ENCODE assay signal across 11 mouse cellular contexts in the genomic region with DNA sequence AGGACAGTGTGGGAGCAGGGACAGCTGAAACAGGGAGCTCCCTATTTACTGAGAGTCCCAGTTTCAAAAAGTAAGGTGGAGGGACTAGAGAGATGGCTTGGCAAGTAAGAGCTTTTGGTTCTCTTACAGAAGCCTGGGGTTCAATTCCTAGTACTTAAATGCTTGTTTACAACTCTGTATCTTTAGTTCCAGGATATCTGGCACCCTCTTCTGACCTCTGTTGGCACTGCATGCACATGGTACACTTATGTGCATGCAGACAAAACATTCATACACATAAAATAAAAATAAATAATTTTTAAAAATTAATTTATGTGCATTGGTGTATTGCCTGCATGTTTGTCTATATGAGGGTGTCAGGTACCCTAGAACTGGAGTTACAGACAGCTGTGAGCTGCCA. TPM values are rescaled to one million over a fixed set of nuclear protein-coding genes. Genes with fewer than 3 reads are reported as not detected.
A peak's percentile ranks its signal among the peaks of the same experiment; 100 is the strongest.
DNase-seq lines count a peak whose midpoint lies in the region; ATAC-seq and TF ChIP-seq lines count a peak whose summit lies in the region.
"Had no signal": no experiment of that assay in that cellular context is flagged by ENCODE, and none has a peak within 500 bp of the region (broad histone marks: within the 10 kb centered on the region; RNA-seq: fewer than 3 reads in every experiment).

No protein-coding gene starts in this region.

- no peak overlapping the region for H3K27ac ChIP-seq in intestine, postnatal 0 days (ENCODE audit: low read depth, low read length)
- no peak overlapping the region for H3K27ac ChIP-seq in intestine, embryonic 16.5 days (ENCODE audit: low read length)
- H3K27ac ChIP-seq in kidney, adult 2 months (ENCODE audit: insufficient read depth, low read depth, low read length) = no peak overlapping the region
- H3K27ac ChIP-seq: heart, embryonic 15.5 days; liver, embryonic 13.5 days had no signal

- H3K4me3 ChIP-seq in intestine, postnatal 0 days (ENCODE audit: low read depth, low read length) = no peak overlapping the region
- H3K4me3 ChIP-seq in intestine, embryonic 16.5 days (ENCODE audit: low read length) = no peak overlapping the region
- H3K4me3 ChIP-seq in kidney, adult 2 months (ENCODE audit: insufficient read depth, low read depth, low read length) = no peak overlapping the region
- H3K4me3 ChIP-seq: heart, embryonic 15.5 days; liver, embryonic 13.5 days had no signal

- no peaks in the 10 kb centered on the region for H3K4me1 ChIP-seq in intestine, postnatal 0 days (replicated peaks; ENCODE audit: control insufficient read depth, insufficient read depth, low read length)
- no peaks in the 10 kb centered on the region for H3K4me1 ChIP-seq in intestine, embryonic 16.5 days (ENCODE audit: control insufficient read depth, insufficient read depth, low read length)
- H3K4me1 ChIP-seq in kidney, adult 2 months (ENCODE audit: control insufficient read depth, insufficient read depth, low read length) = no peaks in the 10 kb centered on the region
- H3K4me1 ChIP-seq: heart, embryonic 15.5 days; liver, embryonic 13.5 days had no signal

- peaks cover 7% of the 10 kb centered on the region; the same call in 1 of the 2 replicates for H3K36me3 ChIP-seq in intestine, postnatal 0 days (ENCODE audit: control insufficient read depth, insufficient read depth)
- no peaks in the 10 kb centered on the region for H3K36me3 ChIP-seq in intestine, embryonic 16.5 days (ENCODE audit: control insufficient read depth, insufficient read depth, low read length)
- no peaks in the 10 kb centered on the region for H3K36me3 ChIP-seq in kidney, adult 2 months (ENCODE audit: control insufficient read depth, insufficient read depth, low read length)
- H3K36me3 ChIP-seq: heart, embryonic 15.5 days had no signal

- no peaks in the 10 kb centered on the region for H3K9me3 ChIP-seq in intestine, postnatal 0 days (ENCODE audit: control insufficient read depth)
- H3K9me3 ChIP-seq in intestine, embryonic 16.5 days (ENCODE audit: control insufficient read depth, low read length) = no peaks in the 10 kb centered on the region
- H3K9me3 ChIP-seq: heart, embryonic 15.5 days; liver, embryonic 13.5 days had no signal

- no peak for TF ChIP-seq POLR2A in kidney, adult 2 months (IDR thresholded peaks at IDR 0.05; ENCODE audit: low read depth, low read length)

- H3K9ac ChIP-seq in intestine, postnatal 0 days (ENCODE audit: low read depth, low read length) = no peak overlapping the region
- H3K9ac ChIP-seq in intestine, embryonic 16.5 days (ENCODE audit: low read depth, low read length) = no peak overlapping the region
- H3K9ac ChIP-seq: heart, embryonic 15.5 days; liver, embryonic 13.5 days had no signal

- peak; percentile 57 for DNase-seq in A20 (ENCODE audit: low read depth, low spot score)
- peak; percentile 15 for DNase-seq in R1 (ENCODE audit: low read depth, low spot score)
- DNase-seq in naive thymus-derived CD4-positive, alpha-beta T cell, adult 2 months (ENCODE audit: low read depth) = peak; percentile 27
- DNase-seq in frontal cortex, postnatal 36 days (ENCODE audit: low spot score in 2 of 2) = no peak
- no peak for DNase-seq in gastrocnemius, postnatal 4 days (ENCODE audit: low spot score in 2 of 2)
- no peak for DNase-seq in kidney, adult 2 months
- DNase-seq: liver, embryonic 13.5 days had no signal

- no peak for ATAC-seq in intestine, postnatal 0 days
- no peak for ATAC-seq in intestine, embryonic 16.5 days
- ATAC-seq: hindbrain, embryonic 16.5 days had no signal

- H3K27me3 ChIP-seq in intestine, postnatal 0 days (replicated peaks; ENCODE audit: control insufficient read depth, insufficient read depth, low read length) = no peaks in the 10 kb centered on the region
- no peaks in the 10 kb centered on the region for H3K27me3 ChIP-seq in intestine, embryonic 16.5 days (replicated peaks; ENCODE audit: control insufficient read depth, insufficient read depth, low read length)
- H3K27me3 ChIP-seq in kidney, adult 2 months (replicated peaks; ENCODE audit: control insufficient read depth, insufficient read depth, low read length) = no peaks in the 10 kb centered on the region
- H3K27me3 ChIP-seq: heart, embryonic 15.5 days; liver, embryonic 13.5 days had no signal

- peak; percentile 34; the same call in 1 of the 2 replicates for TF ChIP-seq CTCF in intestine, postnatal 0 days (IDR thresholded peaks at IDR 0.05; ENCODE audit: low read depth)
- no peak for TF ChIP-seq CTCF in kidney, adult 2 months (conservative IDR thresholded peaks at IDR 0.05; ENCODE audit: insufficient read depth, insufficient read length, low read depth, low read length)

- H3K4me2 ChIP-seq in intestine, postnatal 0 days (replicated peaks; ENCODE audit: low read depth) = no peak overlapping the region
- no peak overlapping the region for H3K4me2 ChIP-seq in intestine, embryonic 16.5 days (ENCODE audit: low read depth, low read length)
- H3K4me2 ChIP-seq: heart, embryonic 15.5 days; liver, embryonic 13.5 days had no signal

RNA-seq across cellular contexts. Expression of gene Pnpla7, which starts 32.4 kb away (rescaled TPM):
- polyA plus RNA-seq in intestine, postnatal 0 days (2015; fragmentation: Nextera tagmentation; extraction: Ambion mirVana) = 16.7 and 18.9 TPM in 2 replicates
- polyA plus RNA-seq in intestine, embryonic 16.5 days (2015; fragmentation: Nextera tagmentation; extraction: Ambion mirVana) = 9.2 and 13.4 TPM in 2 replicates
- total RNA-seq in gastrocnemius, postnatal 4 days (2021) = 10 to 100 TPM; 17.3 to 23.2 TPM
- polyA plus RNA-seq in kidney, adult 2 months (2012; rRNA removed) = 22.4 and 24.1 TPM in 2 replicates

RNA-seq across cellular contexts. Expression of gene Mrpl41, which starts 33.4 kb away (rescaled TPM):
- polyA plus RNA-seq in intestine, postnatal 0 days (2015; fragmentation: Nextera tagmentation; extraction: Ambion mirVana) = 154 and 159 TPM in 2 replicates
- 139 and 143 TPM in 2 replicates for polyA plus RNA-seq in intestine, embryonic 16.5 days (2015; fragmentation: Nextera tagmentation; extraction: Ambion mirVana)
- 10 to 100 TPM; 56.1 to 59.4 TPM for total RNA-seq in gastrocnemius, postnatal 4 days (2021)
- polyA plus RNA-seq in kidney, adult 2 months (2012; rRNA removed) = 55.8 and 66.0 TPM in 2 replicates

RNA-seq across cellular contexts. Expression of gene Nsmf, which starts 45.9 kb away (rescaled TPM):
- polyA plus RNA-seq in intestine, postnatal 0 days (2015; fragmentation: Nextera tagmentation; extraction: Ambion mirVana) = 17.0 and 17.6 TPM in 2 replicates
- polyA plus RNA-seq in intestine, embryonic 16.5 days (2015; fragmentation: Nextera tagmentation; extraction: Ambion mirVana) = 39.1 and 45.5 TPM in 2 replicates
- 10 to 100 TPM; 43.1 to 47.7 TPM for total RNA-seq in gastrocnemius, postnatal 4 days (2021)
- polyA plus RNA-seq in kidney, adult 2 months (2012; rRNA removed) = 77.8 and 110 TPM in 2 replicates

RNA-seq across cellular contexts. Expression of gene Dph7, which starts 46.0 kb away (rescaled TPM):
- polyA plus RNA-seq in intestine, postnatal 0 days (2015; fragmentation: Nextera tagmentation; extraction: Ambion mirVana) = 7.2 and 8.7 TPM in 2 replicates
- polyA plus RNA-seq in intestine, embryonic 16.5 days (2015; fragmentation: Nextera tagmentation; extraction: Ambion mirVana) = 16.9 and 20.6 TPM in 2 replicates
- total RNA-seq in gastrocnemius, postnatal 4 days (2021) = 10 to 100 TPM in 1 of 2 experiments, 1 to 10 TPM in 1; 8.3 to 10.6 TPM
- 13.0 and 14.1 TPM in 2 replicates for polyA plus RNA-seq in kidney, adult 2 months (2012; rRNA removed)

RNA-seq across cellular contexts. Expression of gene Zmynd19, which starts 58.7 kb away (rescaled TPM):
- polyA plus RNA-seq in intestine, postnatal 0 days (2015; fragmentation: Nextera tagmentation; extraction: Ambion mirVana) = 5.0 and 5.2 TPM in 2 replicates
- 1.9 and 2.1 TPM in 2 replicates for polyA plus RNA-seq in intestine, embryonic 16.5 days (2015; fragmentation: Nextera tagmentation; extraction: Ambion mirVana)
- 10 to 100 TPM; 23.9 to 25.9 TPM for total RNA-seq in gastrocnemius, postnatal 4 days (2021)
- 5.1 and 6.3 TPM in 2 replicates for polyA plus RNA-seq in kidney, adult 2 months (2012; rRNA removed)

Comparison
In these comparisons a context has a peak if more than half of its experiments do, and no peak if none do; other contexts are left out.
1. DNase-seq: peak in A20 (single experiment), R1 (single experiment) and naive thymus-derived CD4-positive, alpha-beta T cell, adult 2 months (single experiment); none in frontal cortex, postnatal 36 days (0 of 2), gastrocnemius, postnatal 4 days (0 of 2) and kidney, adult 2 months (single experiment).